Mouse (Mus musculus): Measurements from ENCODE around the gene Arrdc2. TPM values are rescaled to one million over a fixed set of nuclear protein-coding genes. Genes with fewer than 3 reads are reported as not detected.

Gene Arrdc2
- polyA plus RNA-seq, 1 experiment = 44.8 TPM

DNA sequence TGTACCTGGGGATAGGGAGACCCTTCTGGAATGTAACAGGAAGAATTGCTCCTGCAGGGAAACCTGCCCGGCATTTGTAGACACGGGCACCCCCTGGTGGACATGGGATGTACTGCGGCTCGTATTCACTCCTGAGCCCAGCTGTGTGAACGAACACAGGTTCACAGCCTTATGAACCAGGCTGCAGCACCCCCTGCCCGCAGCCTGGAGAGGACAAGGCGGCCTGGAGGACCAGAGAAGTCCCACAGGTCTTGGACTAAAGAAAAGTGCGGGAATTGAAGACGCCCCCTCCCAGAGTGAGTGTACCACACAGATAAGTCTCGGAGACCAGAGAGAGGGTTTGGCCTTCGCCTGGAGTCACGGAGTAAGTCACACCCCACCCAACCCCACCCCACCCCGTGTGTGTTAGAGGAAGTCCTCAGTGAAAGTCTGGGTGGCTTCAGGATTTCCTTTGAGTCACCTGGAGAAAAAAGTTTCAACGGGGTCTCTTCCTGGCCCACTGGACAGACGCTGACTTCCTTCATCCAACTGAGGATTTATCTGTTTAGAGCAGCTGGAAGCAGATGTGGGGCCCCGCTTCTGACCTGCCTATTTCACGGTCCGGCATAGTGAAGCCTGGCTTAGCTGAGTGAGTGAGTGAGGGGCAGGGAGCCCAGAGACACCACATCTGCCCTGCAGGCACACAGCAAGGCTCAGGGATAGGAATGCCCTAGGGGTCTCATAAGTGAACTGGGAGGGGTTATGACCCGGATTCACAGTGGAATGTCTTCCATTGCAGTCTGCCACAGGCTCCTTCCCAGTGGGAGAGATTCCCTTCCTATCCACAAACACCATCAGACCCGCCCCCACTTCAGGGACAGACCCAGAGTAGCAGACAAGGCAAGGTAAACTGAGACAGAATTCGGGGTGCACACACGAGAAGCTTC lies 1.9 kb upstream of the Arrdc2 start:
- peak overlapping the region; percentile 64 for H3K4me3 ChIP-seq (replicated peaks; ENCODE audit: control insufficient read depth, low read depth, low read length)
- TF ChIP-seq POLR2A (IDR thresholded peaks at IDR 0.05; ENCODE audit: borderline replicate concordance, control insufficient read depth, low read depth, low read length) (no peak; the same call in 1 of the 2 replicates), CTCF (IDR thresholded peaks at IDR 0.05; ENCODE audit: control insufficient read depth, insufficient read depth, low read length) (peak; percentile 93)
- WGBS = 14% methylated on average over 22 of the region's 22 CpGs
- H3K27ac ChIP-seq (ENCODE audit: control insufficient read depth, insufficient read depth, low read depth, low read length, poor library complexity) = peak overlapping the region; percentile 93
- H3K4me1 ChIP-seq (ENCODE audit: control insufficient read depth, insufficient read depth, low read length) = peaks cover 5% of the 10 kb centered on the region

DNA sequence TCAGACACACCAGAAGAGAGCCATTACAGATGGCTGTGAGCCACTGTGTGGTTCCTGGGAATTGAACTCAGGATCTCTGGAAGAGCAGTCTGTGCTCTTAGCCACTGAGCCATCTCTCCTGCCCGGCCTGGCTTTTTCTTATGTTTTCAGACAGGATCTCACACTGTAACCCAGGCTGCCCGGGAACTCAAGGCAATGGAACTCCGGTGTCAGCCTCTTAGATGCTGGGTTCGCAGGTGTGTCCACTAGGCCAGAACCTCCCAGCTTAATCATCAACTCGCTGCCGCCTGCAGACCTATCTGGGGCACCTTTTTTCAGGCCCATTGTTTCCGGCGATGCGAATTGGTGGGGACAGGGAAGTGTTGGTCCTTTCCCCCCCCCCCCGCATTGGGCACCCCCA lies 1.1 kb upstream of the Arrdc2 start:
- 53% methylated on average over 10 of the region's 10 CpGs for WGBS
- Histone ChIP-seq H3K4me3 (replicated peaks; ENCODE audit: control insufficient read depth, low read depth, low read length) (no peak overlapping the region), H3K27ac (ENCODE audit: control insufficient read depth, insufficient read depth, low read depth, low read length, poor library complexity) (peak overlapping the region; percentile 93), H3K4me1 (ENCODE audit: control insufficient read depth, insufficient read depth, low read length) (peaks cover 5% of the 10 kb centered on the region)
- TF ChIP-seq POLR2A (IDR thresholded peaks at IDR 0.05; ENCODE audit: borderline replicate concordance, control insufficient read depth, low read depth, low read length) (no peak), CTCF (IDR thresholded peaks at IDR 0.05; ENCODE audit: control insufficient read depth, insufficient read depth, low read length) (no peak)

DNA sequence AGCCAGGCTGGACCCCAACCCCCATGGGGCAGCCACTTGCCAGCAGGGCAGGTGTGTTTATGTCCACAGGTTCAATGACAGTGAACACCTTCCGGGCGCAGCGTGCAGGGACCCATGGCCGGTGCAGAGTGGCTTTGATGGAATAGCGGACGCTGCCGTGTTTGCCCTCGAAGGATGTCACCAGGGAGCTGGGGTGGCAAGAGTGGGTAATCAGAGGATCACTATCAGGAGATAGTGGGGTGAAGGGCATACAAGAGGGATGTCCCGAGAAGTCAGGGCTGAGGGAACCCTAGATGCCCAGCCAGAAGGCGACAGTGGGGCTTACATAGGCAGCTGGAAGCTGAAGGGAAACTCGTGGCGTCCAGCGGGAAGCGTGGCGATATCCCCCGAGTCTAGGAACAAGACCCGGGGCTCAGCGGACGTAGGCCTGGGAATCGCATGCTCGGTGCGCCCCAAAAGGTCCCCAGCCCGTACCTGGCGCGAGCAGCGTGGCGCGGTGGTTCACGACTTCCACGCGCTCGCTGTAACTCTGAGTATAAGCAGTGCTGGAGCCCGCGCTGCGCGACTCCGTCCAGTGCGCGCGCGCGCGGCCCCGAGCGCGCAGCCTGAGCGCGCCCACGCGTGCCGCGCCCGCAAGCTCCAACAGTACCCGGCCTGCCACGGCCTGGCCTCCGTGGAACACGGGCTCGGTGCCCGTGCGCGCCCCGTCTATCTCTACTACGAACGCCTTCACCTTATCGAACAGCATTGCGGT lies 689 bp downstream of the Arrdc2 start:
- H3K4me1 ChIP-seq (ENCODE audit: control insufficient read depth, insufficient read depth, low read length) = peaks cover 3% of the 10 kb centered on the region
- peak overlapping the region; percentile 92 for H3K27ac ChIP-seq (ENCODE audit: control insufficient read depth, insufficient read depth, low read depth, low read length, poor library complexity)
- H3K4me3 ChIP-seq (replicated peaks; ENCODE audit: control insufficient read depth, low read depth, low read length) = peak overlapping the region; percentile 79
- peak; percentile 24; the same call in 1 of the 2 replicates for TF ChIP-seq POLR2A (IDR thresholded peaks at IDR 0.05; ENCODE audit: borderline replicate concordance, control insufficient read depth, low read depth, low read length)
- TF ChIP-seq CTCF (IDR thresholded peaks at IDR 0.05; ENCODE audit: control insufficient read depth, insufficient read depth, low read length) = no peak
- WGBS = 2% methylated on average over 66 of the region's 66 CpGs

DNA sequence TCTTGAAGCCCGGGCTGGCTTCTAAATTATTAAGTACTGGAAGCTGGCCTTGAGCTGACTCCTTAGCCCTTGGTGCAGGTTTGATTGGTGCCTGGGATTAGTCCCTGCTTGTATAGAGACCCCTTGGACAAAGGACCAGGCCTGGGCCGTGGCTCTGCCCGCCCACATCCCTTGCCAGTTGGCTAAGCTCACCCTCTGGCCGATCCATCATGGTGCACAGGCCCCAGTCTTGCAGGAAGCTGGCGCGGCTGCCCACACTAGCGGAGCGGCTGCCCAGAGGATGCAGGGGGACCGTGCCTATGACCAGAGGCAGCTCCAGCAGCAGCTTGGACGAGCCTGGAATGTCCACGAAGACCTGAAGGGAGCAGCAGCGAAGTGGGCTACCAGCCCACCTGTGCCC lies 2.9 kb downstream of the Arrdc2 start:
- WGBS = 91% methylated on average over 12 of the region's 12 CpGs
- no peak overlapping the region for H3K4me3 ChIP-seq (replicated peaks; ENCODE audit: control insufficient read depth, low read depth, low read length)
- H3K4me1 ChIP-seq (ENCODE audit: control insufficient read depth, insufficient read depth, low read length) = peaks cover 2% of the 10 kb centered on the region
- TF ChIP-seq CTCF (IDR thresholded peaks at IDR 0.05; ENCODE audit: control insufficient read depth, insufficient read depth, low read length) (no peak), POLR2A (IDR thresholded peaks at IDR 0.05; ENCODE audit: borderline replicate concordance, control insufficient read depth, low read depth, low read length) (no peak)
- no peak overlapping the region for H3K27ac ChIP-seq (ENCODE audit: control insufficient read depth, insufficient read depth, low read depth, low read length, poor library complexity)

DNA sequence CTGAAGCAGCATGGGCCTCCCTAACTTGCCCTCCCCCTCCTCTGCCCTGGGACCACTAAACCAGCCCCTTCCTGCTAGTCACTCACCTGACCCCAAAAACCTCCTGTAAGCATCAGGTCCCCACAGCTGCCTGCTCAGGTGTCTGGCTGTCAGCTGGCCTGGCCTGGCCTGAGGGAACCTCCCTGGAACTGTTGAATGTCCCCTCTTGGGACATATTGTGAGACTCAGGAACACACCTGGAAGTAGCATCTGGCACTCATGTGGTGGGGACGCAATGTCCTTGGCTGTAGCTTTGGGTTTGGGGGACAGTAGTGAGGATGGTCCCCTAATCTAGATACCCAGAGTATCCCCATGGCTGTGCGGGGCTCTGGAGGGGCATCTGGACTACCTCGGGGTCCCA lies 5.4 kb downstream of the Arrdc2 start:
- WGBS = 95% methylated on average over 3 of the region's 3 CpGs
- no peak overlapping the region for H3K4me3 ChIP-seq (replicated peaks; ENCODE audit: control insufficient read depth, low read depth, low read length)
- peaks cover 2% of the 10 kb centered on the region for H3K4me1 ChIP-seq (ENCODE audit: control insufficient read depth, insufficient read depth, low read length)
- no peak overlapping the region for H3K27ac ChIP-seq (ENCODE audit: control insufficient read depth, insufficient read depth, low read depth, low read length, poor library complexity)
- TF ChIP-seq CTCF (IDR thresholded peaks at IDR 0.05; ENCODE audit: control insufficient read depth, insufficient read depth, low read length) (no peak), POLR2A (IDR thresholded peaks at IDR 0.05; ENCODE audit: borderline replicate concordance, control insufficient read depth, low read depth, low read length) (no peak)

DNA sequence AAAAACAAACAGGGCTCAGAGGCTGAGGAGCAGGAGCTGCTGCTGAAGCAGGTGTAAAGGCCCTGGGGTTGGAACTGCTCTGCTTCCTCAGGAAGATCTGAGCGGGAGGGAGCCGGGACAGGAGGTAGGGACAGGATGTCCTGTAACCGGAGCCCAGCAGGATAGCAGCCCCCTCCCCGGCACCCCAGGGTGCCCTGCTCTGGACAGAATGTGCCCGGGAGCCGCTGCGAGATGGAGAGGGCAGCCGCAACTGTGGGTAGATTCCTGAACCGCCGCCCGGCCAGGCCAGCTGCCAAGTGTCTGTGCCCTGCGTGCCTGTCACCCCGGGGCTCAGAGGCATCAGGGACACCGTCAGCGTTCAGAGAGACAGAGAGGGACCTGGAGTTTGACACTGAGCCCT lies 6.0 kb downstream of the Arrdc2 start:
- 37% methylated on average over 15 of the region's 15 CpGs for WGBS
- Histone ChIP-seq H3K4me3 (replicated peaks; ENCODE audit: control insufficient read depth, low read depth, low read length) (no peak overlapping the region), H3K4me1 (ENCODE audit: control insufficient read depth, insufficient read depth, low read length) (peaks cover under 1% of the 10 kb centered on the region), H3K27ac (ENCODE audit: control insufficient read depth, insufficient read depth, low read depth, low read length, poor library complexity) (peak overlapping the region; percentile 53)
- TF ChIP-seq POLR2A (IDR thresholded peaks at IDR 0.05; ENCODE audit: borderline replicate concordance, control insufficient read depth, low read depth, low read length) (no peak), CTCF (IDR thresholded peaks at IDR 0.05; ENCODE audit: control insufficient read depth, insufficient read depth, low read length) (no peak)

DNA sequence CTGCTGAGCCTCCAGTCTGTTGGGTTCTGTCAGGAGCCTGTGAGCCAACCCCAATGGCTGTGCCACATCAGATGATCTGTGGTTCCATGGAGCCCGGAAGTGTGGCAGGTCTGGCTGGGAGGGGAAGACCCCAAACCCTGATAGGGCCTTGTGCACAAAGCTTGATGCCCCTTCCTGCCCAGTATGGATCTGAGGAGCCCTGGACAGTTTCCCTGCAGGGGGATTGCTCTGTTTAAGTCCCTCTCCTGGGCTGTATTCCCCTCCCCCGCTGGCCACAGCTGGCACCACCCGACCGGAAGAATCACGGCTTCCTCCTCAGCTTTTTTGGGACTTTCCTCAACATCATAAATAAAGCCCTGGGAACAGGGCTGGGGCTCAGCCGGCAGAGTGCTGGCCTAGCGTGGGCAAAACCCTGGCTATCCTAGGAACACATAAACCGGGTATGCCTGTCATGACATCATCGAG lies 6.5 kb downstream of the Arrdc2 start:
- no peak overlapping the region for H3K4me3 ChIP-seq (replicated peaks; ENCODE audit: control insufficient read depth, low read depth, low read length)
- H3K4me1 ChIP-seq (ENCODE audit: control insufficient read depth, insufficient read depth, low read length) = no peaks in the 10 kb centered on the region
- WGBS = 17% methylated on average over 9 of the region's 9 CpGs
- TF ChIP-seq POLR2A (IDR thresholded peaks at IDR 0.05; ENCODE audit: borderline replicate concordance, control insufficient read depth, low read depth, low read length) = no peak
- TF ChIP-seq CTCF (IDR thresholded peaks at IDR 0.05; ENCODE audit: control insufficient read depth, insufficient read depth, low read length) = no peak
- peak overlapping the region; percentile 53 for H3K27ac ChIP-seq (ENCODE audit: control insufficient read depth, insufficient read depth, low read depth, low read length, poor library complexity)

DNA sequence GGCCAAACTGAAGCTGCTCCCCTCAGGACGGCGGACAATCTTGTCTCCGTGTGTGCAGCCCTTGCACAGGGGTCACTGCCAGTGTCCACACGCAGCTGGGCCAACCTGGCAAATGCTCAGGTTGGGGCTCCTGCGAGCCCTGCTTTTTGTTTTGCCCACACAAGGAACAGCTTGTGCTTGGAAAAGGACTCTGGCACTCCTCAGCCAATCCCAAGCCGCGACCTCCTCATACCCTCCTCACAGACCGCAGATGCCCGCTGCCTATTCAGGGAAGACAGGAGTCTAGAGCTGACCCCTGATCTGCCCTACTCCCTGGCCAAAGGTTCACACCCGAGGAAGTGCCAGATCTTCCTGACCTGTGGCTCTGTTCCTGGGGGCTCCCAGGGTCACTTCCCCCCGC lies 7.1 kb downstream of the Arrdc2 start:
- no peak overlapping the region for H3K27ac ChIP-seq (ENCODE audit: control insufficient read depth, insufficient read depth, low read depth, low read length, poor library complexity)
- H3K4me3 ChIP-seq (replicated peaks; ENCODE audit: control insufficient read depth, low read depth, low read length) = no peak overlapping the region
- no peaks in the 10 kb centered on the region for H3K4me1 ChIP-seq (ENCODE audit: control insufficient read depth, insufficient read depth, low read length)
- no peak for TF ChIP-seq POLR2A (IDR thresholded peaks at IDR 0.05; ENCODE audit: borderline replicate concordance, control insufficient read depth, low read depth, low read length)
- 78% methylated on average over 11 of the region's 11 CpGs for WGBS

Data from bone marrow, adult 2 months (tissue).